Mouse (Mus musculus) forebrain, embryonic 10.5 days (tissue): Measurements from ENCODE around the gene Trip4. TPM values are rescaled to one million over a fixed set of nuclear protein-coding genes. Genes with fewer than 3 reads are reported as not detected.
A peak's percentile ranks its signal among the peaks of the same experiment; 100 is the strongest.

ENCODE experiments used
- DNase-seq: peaks from one replicate; pipeline ENCODE4 v3.0.0-alpha.2; 2017; ENCODE audit warnings: low spot score; ENCODE audit errors: extremely low spot score
- H3K27ac ChIP-seq: fragments of 300-500 bp; sonication (generic); 2 replicates; pipeline ENCODE4 v1.5.1; 2016; ENCODE audit warnings: mild to moderate bottlenecking
- H3K27me3 ChIP-seq: fragments of 300-500 bp; sonication (generic); 2 replicates; pipeline ENCODE4 v1.6.1; 2016; ENCODE audit warnings: mild to moderate bottlenecking; ENCODE audit not compliant: poor library complexity, severe bottlenecking
- H3K36me3 ChIP-seq: fragments of 300-500 bp; sonication (generic); replicated peaks from 2 replicates; pipeline ENCODE4 v1.6.1; 2016; ENCODE audit warnings: mild to moderate bottlenecking, moderate library complexity
- H3K4me1 ChIP-seq: fragments of 300-500 bp; sonication (generic); 2 replicates; pipeline ENCODE4 v1.6.1; 2016
- H3K4me3 ChIP-seq: fragments of 300-500 bp; sonication (generic); 2 replicates; pipeline ENCODE4 v1.5.1; 2016; ENCODE audit warnings: mild to moderate bottlenecking, moderate library complexity
- H3K9me3 ChIP-seq: fragments of 300-500 bp; sonication (generic); 2 replicates; pipeline ENCODE4 v1.6.1; 2016; ENCODE audit warnings: mild to moderate bottlenecking, moderate library complexity
- WGBS: fragments of 180-500 bp; shearing (Covaris S2); methylation state at CpG from one replicate; pipeline ENCODE4 v1.1.7; 2016; 5-methylcytosine and 5-hydroxymethylcytosine counted together
- polyA plus RNA-seq: library from polyadenylated mRNA; unstranded; fragments of >200 nt; fragmentation: Nextera tagmentation; extraction: Ambion mirVana; gene quantifications from 2 replicates; pipeline ENCODE4 v1.2.1, GENCODE M21; 2016

Gene Trip4
- 32.5 and 34.5 TPM in 2 replicates for polyA plus RNA-seq

DNA sequence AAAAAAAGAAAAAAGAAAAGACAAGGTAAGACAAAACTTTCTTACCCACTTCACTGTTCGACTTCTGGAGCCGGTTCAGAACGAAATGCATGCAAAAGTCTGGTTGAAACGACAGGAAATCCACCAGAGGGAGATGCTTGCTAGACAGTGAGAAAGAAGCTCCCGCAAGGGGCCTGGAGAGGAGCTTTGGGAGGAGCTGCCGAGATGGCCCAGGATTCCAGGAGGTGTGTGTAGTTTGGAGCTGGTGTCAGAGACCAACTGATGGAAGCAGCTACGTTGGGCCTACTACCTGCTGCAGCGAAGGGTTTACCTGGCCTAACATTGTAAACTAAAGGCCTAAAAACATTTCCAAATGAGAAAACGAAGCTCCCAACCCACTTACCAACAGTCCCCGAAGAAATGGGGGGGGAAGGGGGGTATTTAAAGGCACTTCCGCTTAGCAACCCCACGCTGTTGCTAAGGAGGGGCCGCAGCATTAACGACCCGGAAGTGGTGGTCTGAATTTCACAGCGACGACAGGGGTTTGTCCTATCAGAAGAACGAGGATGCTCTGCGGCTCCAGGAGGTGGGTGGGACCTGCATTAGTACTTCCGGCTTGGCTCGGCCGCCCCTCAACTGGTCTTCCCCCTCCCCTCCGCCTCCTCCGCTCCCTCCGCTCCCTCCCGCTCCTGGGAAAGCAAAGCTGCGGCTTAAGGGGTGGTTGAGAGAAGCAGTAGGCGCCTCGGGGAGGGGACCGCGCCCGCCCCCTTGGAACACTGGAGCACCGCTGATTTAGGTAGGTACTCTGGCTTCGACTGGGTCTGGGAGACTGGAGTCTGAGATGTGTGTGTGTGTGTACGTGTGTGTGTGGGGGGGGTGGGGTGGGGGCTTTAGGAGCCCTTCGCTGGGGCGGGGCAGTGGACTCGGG, at the start of gene Trip4, which contains the start of gene Csnk1g1:
Trip4 (minus strand) TSS at position 401 of the 907 bp plus-strand sequence.
Csnk1g1 (plus strand) TSS at position 531 of the 907 bp plus-strand sequence.
- DNase-seq = peak; percentile 95
- WGBS = 1% methylated on average over 38 of the region's 38 CpGs
- Histone ChIP-seq H3K9me3 (no peaks in the 10 kb centered on the region), H3K4me3 (peak within 1 kb of the TSS; percentile 86), H3K36me3 (peaks cover 29% of the 10 kb centered on the region), H3K27me3 (no peaks in the 10 kb centered on the region), H3K27ac (peak within 1 kb of the TSS; percentile 93), H3K4me1 (peaks cover 22% of the 10 kb centered on the region)

DNA sequence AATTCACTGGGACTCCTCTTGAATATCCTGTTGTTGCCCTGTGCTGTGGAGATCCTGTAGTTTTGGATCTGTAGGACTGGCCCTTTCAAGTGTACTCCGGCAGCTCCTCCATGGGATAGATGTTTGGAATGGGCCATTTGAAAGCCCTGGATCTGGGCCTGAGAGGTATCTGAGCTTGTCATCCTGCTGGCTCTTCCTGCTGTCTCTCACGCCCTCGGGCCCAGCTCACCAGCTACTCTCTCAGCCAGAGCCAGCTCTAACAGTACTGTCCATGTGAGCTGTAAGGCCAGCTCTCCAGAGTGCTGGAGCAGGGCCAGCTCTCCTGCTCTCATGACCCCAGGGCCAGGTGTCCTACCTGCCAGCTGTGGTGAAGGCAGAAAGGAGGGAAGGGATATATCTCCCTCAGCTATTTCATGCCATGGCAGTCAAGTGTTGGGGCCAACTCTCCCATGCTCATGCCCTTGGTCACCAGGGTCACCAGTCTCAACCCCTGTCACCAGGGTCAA, 42.5 kb upstream of the Trip4 start:
- Histone ChIP-seq H3K27ac (no peak overlapping the region), H3K36me3 (peaks cover 30% of the 10 kb centered on the region), H3K4me3 (no peak overlapping the region), H3K4me1 (no peaks in the 10 kb centered on the region), H3K27me3 (no peaks in the 10 kb centered on the region), H3K9me3 (no peaks in the 10 kb centered on the region)
- 92% methylated on average over 3 of the region's 3 CpGs for WGBS
- no peak for DNase-seq

DNA sequence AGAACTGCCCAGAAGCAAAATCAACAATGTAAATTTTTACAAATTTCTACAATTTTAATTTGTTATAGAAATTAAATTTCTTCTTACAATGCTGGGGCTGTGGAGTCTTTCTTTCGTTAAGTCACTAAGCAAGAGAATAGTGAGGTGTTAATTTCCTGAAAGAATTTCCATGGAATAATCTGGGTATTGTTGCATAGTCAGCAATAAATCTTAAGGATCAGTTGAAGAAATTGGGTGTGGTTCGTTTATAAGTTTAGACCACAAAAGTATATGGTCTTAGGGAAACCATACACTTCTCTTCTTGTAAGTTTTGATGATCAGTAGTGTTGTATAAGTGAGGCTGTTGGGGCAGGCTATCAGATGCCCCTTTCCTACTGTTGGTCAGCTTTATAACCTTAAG, 29.0 kb upstream of the Trip4 start:
- Histone ChIP-seq H3K9me3 (no peaks in the 10 kb centered on the region), H3K27ac (no peak overlapping the region), H3K4me1 (no peaks in the 10 kb centered on the region), H3K36me3 (no peaks in the 10 kb centered on the region), H3K4me3 (no peak overlapping the region), H3K27me3 (no peaks in the 10 kb centered on the region)
- DNase-seq = no peak
- 93% methylated on average over 2 of the region's 2 CpGs for WGBS

DNA sequence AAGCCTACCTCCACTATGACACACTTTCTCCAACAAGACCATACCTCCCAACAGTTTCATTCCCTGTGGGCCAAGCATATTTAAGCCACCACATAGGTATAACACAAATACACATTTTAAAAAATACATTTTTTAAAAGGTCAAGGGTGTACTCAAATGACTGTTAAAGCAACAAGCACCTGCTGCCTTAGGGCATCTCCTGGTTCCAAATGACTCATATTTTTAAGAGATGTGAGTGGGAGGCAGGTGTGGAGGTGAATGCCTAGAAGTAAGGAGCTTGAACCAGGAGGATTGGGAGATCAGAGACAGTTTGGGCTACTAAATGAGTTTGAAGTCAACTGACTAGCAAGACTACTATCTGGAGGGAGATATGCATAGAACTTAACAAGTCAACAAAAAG, 21.2 kb upstream of the Trip4 start:
- Histone ChIP-seq H3K27ac (no peak overlapping the region), H3K4me3 (no peak overlapping the region), H3K27me3 (no peaks in the 10 kb centered on the region), H3K36me3 (peaks cover 3% of the 10 kb centered on the region; the same call in 1 of the 2 replicates), H3K4me1 (0 out of 2 replicates have a peak, but pooled peaks cover 4% of the 10 kb centered on the region), H3K9me3 (no peaks in the 10 kb centered on the region)
- DNase-seq = no peak

DNA sequence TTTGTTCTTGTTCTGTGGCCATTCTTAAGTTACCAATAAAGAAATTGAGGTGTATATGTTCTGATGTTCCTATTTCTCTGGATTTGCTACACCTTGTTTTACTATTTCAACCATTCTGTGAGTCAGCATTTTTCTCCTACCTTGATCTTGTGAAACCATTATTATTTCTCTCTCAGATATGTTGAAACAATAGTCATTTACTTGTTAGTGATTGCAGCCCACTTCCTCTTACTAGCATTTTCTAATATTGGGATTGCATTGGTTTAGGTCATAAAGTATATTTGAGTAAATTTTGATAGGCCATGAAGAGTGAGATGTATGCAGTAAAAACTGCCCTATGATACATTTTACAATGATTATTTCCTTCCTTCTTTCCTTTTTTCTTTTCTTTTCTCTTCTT, 19.9 kb upstream of the Trip4 start:
- Histone ChIP-seq H3K27ac (no peak overlapping the region), H3K4me1 (0 out of 2 replicates have a peak, but pooled peaks cover 4% of the 10 kb centered on the region), H3K4me3 (no peak overlapping the region), H3K36me3 (peaks cover 3% of the 10 kb centered on the region; the same call in 1 of the 2 replicates), H3K27me3 (no peaks in the 10 kb centered on the region), H3K9me3 (no peaks in the 10 kb centered on the region)
- DNase-seq = no peak

DNA sequence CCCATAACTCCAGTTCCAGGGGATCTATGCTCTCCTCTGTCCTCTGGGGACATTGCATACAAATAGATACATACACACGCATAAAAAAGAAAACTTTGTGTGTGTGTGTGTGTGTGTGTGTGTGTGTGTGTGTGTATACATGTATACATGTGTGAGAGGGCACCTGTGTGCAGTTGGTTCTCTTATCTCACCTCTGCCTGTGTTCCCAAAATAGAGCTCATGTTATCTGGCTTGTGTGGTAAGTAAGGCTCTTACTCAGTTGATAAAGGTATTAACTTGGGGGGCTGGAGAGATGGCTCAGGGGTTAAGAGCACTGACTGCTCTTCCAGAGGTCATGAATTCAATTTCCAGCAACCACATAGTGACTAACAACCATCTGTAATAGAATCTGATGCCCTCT, 8.4 kb upstream of the Trip4 start:
- H3K9me3 ChIP-seq = no peaks in the 10 kb centered on the region
- 0 out of 2 replicates have a peak, but pooled peaks cover 3% of the 10 kb centered on the region for H3K4me1 ChIP-seq
- no peak for DNase-seq
- no peak overlapping the region for H3K27ac ChIP-seq
- no peaks in the 10 kb centered on the region for H3K36me3 ChIP-seq
- WGBS = 82% methylated on average over 1 of the region's 1 CpGs
- no peaks in the 10 kb centered on the region for H3K27me3 ChIP-seq
- no peak overlapping the region for H3K4me3 ChIP-seq

DNA sequence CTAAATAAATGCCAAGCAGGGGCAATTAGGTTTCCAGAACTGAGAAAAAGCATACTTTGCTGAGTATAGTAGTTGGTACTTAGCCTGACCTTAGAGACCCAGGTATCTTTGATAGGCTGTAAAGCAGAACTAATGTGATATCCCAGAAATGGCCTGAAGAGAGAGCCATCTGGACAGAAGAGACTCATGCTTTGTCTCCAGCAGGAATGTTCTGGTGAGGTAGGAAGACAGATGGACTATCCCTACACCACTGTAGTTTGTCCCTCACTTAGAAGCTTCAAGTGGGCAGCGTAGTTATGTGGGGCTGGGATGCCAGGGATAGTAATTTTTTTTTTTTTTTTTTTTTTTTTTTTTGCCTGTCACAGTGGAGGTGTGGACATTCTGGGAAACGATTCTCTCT, 5.4 kb upstream of the Trip4 start:
- Histone ChIP-seq H3K36me3 (no peaks in the 10 kb centered on the region), H3K4me1 (peaks cover 17% of the 10 kb centered on the region), H3K4me3 (no peak overlapping the region), H3K27ac (no peak overlapping the region), H3K27me3 (no peaks in the 10 kb centered on the region), H3K9me3 (no peaks in the 10 kb centered on the region)
- no peak for DNase-seq
- WGBS = 84% methylated on average over 2 of the region's 2 CpGs

DNA sequence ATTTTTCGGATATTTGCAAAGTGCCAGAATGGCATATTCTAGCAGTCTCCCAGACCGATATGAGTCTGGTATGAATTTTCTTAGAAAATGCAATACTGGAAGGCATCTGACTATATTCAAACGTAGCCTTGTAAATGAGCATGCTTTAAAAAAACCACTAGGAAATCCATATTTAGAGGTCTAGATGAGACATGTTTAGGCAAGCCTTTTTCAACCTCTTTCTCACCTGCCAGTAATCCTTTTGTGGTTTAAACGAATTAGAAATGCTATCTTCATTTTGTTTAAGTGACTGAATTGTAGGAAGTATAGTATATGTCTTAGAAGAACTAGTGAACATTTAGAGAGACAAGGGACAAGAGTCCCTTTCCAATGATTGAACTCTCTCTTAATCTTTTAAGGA, 1.2 kb upstream of the Trip4 start:
- no peak for DNase-seq
- WGBS = 16% methylated on average over 4 of the region's 4 CpGs
- peaks cover 17% of the 10 kb centered on the region for H3K36me3 ChIP-seq
- H3K9me3 ChIP-seq = no peaks in the 10 kb centered on the region
- H3K4me1 ChIP-seq = peaks cover 25% of the 10 kb centered on the region
- H3K27ac ChIP-seq = peak overlapping the region; percentile 93
- H3K27me3 ChIP-seq = no peaks in the 10 kb centered on the region
- peak overlapping the region; percentile 86 for H3K4me3 ChIP-seq

DNA sequence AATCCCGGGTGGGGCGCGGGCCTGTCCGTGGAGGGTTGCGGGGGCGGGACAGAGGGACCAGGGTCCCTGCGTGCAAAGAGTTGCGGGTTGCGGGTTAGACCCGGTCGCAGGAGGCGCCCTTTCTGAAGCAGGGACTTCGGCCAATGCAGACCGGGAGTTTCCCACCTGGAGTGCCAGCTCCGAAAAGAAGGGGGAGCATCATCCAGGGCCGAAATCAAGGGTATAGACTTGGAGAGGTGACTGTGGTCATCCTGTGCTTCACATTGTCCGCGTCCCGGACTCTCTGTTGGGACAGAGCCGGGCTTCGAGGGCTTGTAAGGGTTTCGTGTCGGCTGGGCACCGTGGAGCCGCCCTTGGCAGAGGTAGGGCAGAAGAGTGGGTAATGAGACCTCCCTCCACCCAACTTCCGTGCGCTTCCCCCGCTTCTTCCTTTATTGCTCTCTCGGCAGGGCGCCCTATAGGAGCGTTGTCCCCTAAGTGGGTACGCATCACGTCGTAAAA, 757 bp upstream of the Trip4 start:
- Histone ChIP-seq H3K4me1 (peaks cover 25% of the 10 kb centered on the region), H3K9me3 (no peaks in the 10 kb centered on the region), H3K36me3 (peaks cover 22% of the 10 kb centered on the region), H3K4me3 (peak overlapping the region; percentile 86), H3K27me3 (no peaks in the 10 kb centered on the region), H3K27ac (peak overlapping the region; percentile 93)
- WGBS = under 1% methylated on average over 34 of the region's 34 CpGs
- DNase-seq = no peak

DNA sequence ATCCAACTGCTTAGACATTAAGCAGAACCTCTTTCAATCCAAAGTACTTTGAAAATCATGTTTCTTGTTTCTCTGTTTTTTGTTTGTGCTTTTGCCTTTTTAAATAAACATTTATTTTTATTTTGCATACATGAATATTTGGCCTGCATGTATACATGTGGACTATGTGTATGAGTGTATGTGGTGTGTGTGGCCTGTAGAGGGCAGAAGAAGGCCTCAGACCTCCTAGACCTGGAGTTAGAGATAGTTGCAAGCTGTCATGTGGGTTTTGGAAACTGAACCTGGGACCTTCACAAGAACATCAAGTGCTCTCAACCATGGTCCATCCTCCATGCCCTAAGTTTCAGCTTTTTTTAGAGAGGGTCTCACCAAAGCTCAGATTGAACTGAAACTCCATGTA, 5.2 kb downstream of the Trip4 start:
- Histone ChIP-seq H3K27me3 (no peaks in the 10 kb centered on the region), H3K4me1 (peaks cover 8% of the 10 kb centered on the region), H3K27ac (no peak overlapping the region), H3K4me3 (no peak overlapping the region), H3K9me3 (no peaks in the 10 kb centered on the region), H3K36me3 (peaks cover 81% of the 10 kb centered on the region)
- DNase-seq = no peak

DNA sequence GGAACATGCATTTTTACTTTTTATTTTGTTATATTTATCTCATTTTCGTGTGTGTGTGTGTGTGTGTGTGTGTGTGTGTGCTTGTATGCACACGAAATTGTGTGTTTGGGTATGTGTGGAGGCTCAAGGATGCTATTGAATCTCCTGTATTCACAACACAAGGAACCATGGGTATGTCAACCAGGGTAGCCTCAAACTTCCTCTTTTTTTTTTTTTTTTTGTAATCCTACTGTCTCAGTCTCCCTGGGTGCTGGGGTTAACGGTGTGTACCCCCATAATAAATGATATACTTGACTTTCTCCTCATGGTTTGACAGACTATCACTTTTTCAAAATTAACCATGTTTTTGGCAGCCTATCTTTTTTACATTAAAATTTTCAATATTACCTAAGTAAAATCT, 5.7 kb downstream of the Trip4 start:
- DNase-seq = no peak
- 89% methylated on average over 3 of the region's 3 CpGs for WGBS

DNA sequence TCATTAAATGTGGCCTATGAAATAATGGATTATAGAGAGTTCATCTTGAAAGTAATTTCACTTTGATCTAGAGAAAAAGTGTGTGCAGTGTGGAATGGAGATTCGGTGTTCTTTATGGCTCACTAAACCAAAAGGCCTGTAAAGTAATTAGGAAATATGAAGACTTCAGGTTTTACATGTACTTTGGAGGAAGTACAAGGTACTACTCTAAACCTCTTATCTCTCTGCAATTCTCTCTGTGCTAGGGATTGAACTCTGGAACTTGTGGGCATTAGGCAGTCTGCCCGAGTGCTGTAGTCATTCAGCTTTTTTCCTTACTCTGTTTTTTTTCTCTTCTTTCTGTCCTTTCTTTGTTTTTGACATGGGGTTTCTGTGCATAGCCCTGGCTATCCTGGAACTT, 11.6 kb downstream of the Trip4 start:
- Histone ChIP-seq H3K27ac (no peak overlapping the region), H3K4me3 (no peak overlapping the region), H3K36me3 (peaks cover 99% of the 10 kb centered on the region), H3K27me3 (no peaks in the 10 kb centered on the region), H3K4me1 (peaks cover 12% of the 10 kb centered on the region), H3K9me3 (peaks cover 2% of the 10 kb centered on the region; the same call in 1 of the 2 replicates)
- WGBS = 92% methylated on average over 2 of the region's 2 CpGs
- DNase-seq = no peak

More for the DNA sequence above, 5.7 kb downstream of the Trip4 start:
- H3K9me3 ChIP-seq = no peaks in the 10 kb centered on the region
- no peaks in the 10 kb centered on the region for H3K27me3 ChIP-seq
- H3K4me1 ChIP-seq = peaks cover 6% of the 10 kb centered on the region
- no peak overlapping the region for H3K27ac ChIP-seq
- H3K36me3 ChIP-seq = peaks cover 86% of the 10 kb centered on the region
- no peak overlapping the region for H3K4me3 ChIP-seq

DNA sequence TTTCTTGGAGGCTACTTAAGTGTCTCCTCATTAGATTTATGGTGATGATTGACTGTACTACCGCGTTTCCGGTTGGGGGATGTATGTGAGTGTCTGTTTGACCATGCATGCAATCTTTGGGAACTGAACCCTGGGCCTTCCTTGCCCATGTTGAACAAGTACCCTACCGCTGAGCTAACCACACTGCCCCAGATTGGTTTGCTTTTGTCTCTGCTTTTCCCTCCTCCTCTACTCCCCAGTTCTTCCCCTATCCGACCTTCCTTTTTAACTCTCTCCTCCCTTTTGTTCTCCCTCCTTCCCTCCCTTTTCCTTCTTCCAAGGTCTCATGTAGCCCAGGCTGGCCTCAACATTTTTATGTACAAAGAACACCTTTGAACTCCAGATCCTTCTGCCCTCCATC, 17.5 kb downstream of the Trip4 start:
- Histone ChIP-seq H3K36me3 (peaks cover 46% of the 10 kb centered on the region), H3K27ac (peak overlapping the region; percentile 92), H3K4me1 (peaks cover 27% of the 10 kb centered on the region), H3K4me3 (peak overlapping the region; percentile 72), H3K27me3 (no peaks in the 10 kb centered on the region), H3K9me3 (peaks cover 2% of the 10 kb centered on the region; the same call in 1 of the 2 replicates)
- WGBS = 7% methylated on average over 5 of the region's 5 CpGs
- peak; percentile 23 for DNase-seq
